Mouse (Mus musculus) embryo, embryonic 11 days (tissue): Measurements from ENCODE around the gene Gm3573.
"Not testable (repeated sequence)": the region's sequence is repeated elsewhere in the genome, so short reads cannot be mapped to it uniquely, and the experiment has no call there.

ENCODE experiments used
- DNase-seq: peaks from one replicate; pipeline ENCODE4 v3.0.0-alpha.2; 2015

The Gm3573 gene

DNA sequence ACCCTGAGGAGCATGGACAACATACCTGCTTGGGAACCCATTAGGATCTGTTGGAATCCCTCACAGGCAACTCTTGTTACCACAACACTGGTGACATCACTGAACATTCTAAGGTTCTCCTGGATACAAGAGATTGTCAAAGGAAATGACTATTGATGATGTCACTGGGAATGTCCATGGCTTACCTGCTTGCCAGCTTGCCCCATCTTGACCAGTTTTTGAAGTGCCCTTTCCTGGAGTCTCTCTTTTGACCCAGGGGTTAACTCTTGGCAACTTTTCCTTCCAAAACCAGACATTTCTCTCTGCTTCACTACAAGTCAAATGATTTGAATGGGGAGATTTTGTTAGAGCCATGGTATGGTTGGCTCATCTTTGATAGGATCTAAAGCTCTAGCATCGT is at the start of gene Gm3573:
Gene Gm3573 (minus strand): TSS at position 101 of the 400 bp plus-strand sequence.
- not testable (repeated sequence) for DNase-seq

DNA sequence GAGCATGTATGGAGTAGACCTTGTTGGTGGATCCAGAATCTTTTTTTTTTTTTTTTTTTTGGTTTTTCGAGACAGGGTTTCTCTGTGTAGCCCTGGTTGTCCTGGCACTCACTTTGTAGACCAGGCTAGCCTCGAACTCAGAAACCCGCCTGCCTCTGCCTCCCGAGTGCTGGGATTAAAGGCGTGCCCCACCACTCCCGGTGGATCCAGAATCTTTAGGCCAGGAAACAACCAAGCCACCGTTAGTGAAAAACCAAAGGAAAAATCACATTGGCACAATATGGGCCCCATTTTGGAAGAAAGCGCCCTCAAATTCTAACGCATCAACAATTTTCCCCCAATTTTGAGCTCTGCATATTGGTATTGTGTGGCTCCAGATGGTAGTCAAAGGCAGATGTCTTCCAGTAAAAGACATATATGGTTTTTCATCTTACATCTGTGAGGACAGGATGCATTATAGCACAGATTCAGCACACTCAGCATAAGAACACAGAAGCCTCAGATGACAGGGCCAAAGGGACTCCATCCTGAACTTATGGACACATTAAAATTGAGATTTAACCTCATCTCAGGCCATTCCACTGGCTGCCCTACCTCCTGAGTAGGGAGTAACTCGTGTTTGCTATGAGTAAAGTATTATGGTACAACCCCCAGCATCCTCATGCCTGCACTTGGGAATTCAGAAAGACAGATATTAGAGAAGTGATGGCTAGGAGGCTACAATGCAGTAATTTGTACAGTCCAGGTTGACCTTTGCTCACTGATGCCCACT is 26.4 kb upstream of the Gm3573 start:
- not testable (repeated sequence) for DNase-seq

DNA sequence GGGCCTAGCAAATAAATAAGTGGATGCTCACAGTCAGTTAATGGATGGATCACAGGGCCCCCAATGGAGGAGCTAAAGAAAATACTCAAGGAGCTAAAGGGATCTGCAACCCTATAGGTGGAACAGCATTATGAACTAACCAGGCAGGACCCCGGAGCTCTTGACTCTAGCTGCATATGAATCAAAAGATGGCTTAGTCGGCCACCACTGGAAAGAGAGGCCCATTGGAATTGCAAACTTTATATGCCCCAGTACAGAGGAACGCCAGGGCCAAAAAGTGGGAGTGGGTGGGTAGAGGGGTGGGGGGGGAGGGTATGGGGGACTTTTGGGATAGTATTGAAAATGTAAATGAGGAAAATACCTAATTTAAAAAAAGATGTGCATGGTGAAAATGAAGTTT is 6.7 kb downstream of the Gm3573 start:
- not testable (repeated sequence) for DNase-seq

DNA sequence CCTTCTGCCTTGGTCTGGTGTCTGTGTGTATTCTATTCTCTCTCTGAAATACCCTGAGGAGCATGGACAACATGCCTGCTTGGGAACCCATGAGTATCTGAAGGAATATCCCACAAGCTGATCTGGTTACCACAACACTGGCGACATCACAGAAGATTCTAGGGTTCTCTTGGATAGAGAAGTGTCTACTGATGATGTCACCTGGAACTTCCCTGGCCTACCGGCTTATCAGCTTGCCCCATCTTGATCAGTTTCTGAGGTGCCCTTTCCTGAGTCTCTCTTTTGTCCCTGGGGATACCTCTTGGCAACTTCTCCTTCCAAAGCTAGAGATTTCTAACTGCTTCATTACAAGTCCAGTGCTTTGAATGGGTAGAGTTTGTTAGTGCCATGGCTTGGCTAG is 28.1 kb downstream of the Gm3573 start, which contains the start of gene Gm17027:
Gene Gm17027 (minus strand): TSS at position 101 of the 400 bp plus-strand sequence.
- DNase-seq: not testable (repeated sequence)
